Mouse (Mus musculus): ENCODE measurements around the gene Mark3.

DNA sequence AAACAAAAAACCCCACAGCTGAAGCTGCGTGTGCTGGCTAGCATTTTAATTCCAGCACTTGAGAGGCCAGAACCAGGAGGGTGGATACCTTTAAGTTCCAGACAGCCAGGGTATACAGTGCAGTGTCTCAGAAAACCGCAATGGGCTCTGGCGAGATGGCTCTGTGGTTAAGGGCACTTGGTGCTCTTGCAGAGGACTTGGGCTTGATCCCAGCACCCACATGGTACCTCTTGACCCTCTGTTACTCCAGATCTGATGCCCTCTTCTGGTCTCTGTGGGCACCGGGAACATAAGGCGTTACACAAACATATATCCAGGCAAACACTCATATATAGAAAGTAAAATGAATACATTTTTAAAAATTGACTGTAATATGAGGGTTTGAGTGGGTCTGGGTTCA, 9.0 kb upstream of the Mark3 start:
- no peak for TF ChIP-seq CTCF (IDR thresholded peaks at IDR 0.05; ENCODE audit: low read depth, low read length)
- TF ChIP-seq GATA1 (IDR thresholded peaks at IDR 0.05; ENCODE audit: borderline replicate concordance, low read length) = no peak
- TF ChIP-seq POLR2AphosphoS5 (IDR thresholded peaks at IDR 0.05; ENCODE audit: insufficient replicate concordance, low read depth, low read length) = no peak
